Mouse (Mus musculus): Measurements from ENCODE around the gene Ldlrad3.

DNA sequence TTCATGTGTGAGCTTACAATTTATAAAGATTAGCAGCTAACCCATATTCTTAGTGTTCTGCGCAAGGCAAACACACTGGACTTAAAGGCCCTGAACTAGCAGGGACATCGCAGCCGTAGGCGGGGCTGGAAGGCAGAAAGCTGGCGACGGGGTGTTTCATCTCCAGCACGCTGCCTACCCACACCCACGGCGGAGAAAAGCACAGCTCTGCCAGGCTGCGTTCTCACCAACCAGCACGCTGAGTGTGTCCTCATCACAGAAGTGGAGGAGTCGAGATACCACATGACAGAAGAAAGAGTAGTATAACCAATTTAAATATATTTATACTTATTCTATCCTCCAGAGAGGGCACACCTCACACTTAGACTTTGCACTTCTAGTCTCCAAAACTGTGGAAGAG, 82.2 kb downstream of the Ldlrad3 start:
- TF ChIP-seq EP300 (IDR thresholded peaks at IDR 0.05; ENCODE audit: low read depth) (no peak), CTCF (IDR thresholded peaks at IDR 0.05; ENCODE audit: low read depth) (no peak)
